Mouse (Mus musculus) heart, adult 2 months (tissue): ENCODE data around the gene Mast3.

ENCODE experiments used
- CTCF ChIP-seq: fragments of 200-600 bp; IDR thresholded peaks from 2 replicates; pipeline ENCODE4 v1.8.1; 2022; ENCODE audit warnings: antibody characterized with exemption, mild to moderate bottlenecking, moderate library complexity
- POLR2A ChIP-seq: fragments of 200-500 bp; IDR thresholded peaks from 2 replicates; pipeline ENCODE4 v1.6.1; 2011; ENCODE audit warnings: mild to moderate bottlenecking, low read depth, low read length, control low read depth; ENCODE audit not compliant: insufficient read depth

- TF ChIP-seq CTCF (peak; percentile 97), POLR2A (no peak)
Measured at GRCm38 (mm10) chr8:70841147-70842072, 36.6 kb upstream of the Mast3 start.
